Mouse (Mus musculus) myocyte (in vitro differentiated cells): ENCODE results near the gene Prkcb. TPM values are rescaled to one million over a fixed set of nuclear protein-coding genes. Genes with fewer than 3 reads are reported as not detected.

Source experiments
- H3K27me3 ChIP-seq: one replicate; pipeline ENCODE4 v1.6.1; 2011; ENCODE audit not compliant: control insufficient read depth, insufficient read depth, insufficient read length
- H3K36me3 ChIP-seq: one replicate; pipeline ENCODE4 v1.6.1; 2011; ENCODE audit not compliant: control insufficient read depth, insufficient read depth
- H3K4me2 ChIP-seq: one replicate; pipeline ENCODE4 v1.6.1; 2011; ENCODE audit warnings: low read depth, control low read depth
- H3K4me3 ChIP-seq: one replicate; pipeline ENCODE4 v1.5.1; 2011; ENCODE audit warnings: mild to moderate bottlenecking, control low read depth, moderate library complexity
- H3K79me2 ChIP-seq: one replicate; pipeline ENCODE4 v1.6.1; 2011; ENCODE audit not compliant: control insufficient read depth, insufficient read depth
- H3ac ChIP-seq: one replicate; pipeline ENCODE4 v1.6.1; 2011; ENCODE audit not compliant: control insufficient read depth, insufficient read length
- CEBPB ChIP-seq: IDR thresholded peaks from 2 replicates; pipeline ENCODE4 v1.6.1; 2011; ENCODE audit warnings: mild to moderate bottlenecking, moderate library complexity; ENCODE audit not compliant: poor library complexity, insufficient read depth, severe bottlenecking
- E2F4 ChIP-seq: IDR thresholded peaks from one replicate; pipeline ENCODE4 v1.6.1; 2011; ENCODE audit warnings: mild to moderate bottlenecking, control low read depth, moderate library complexity; ENCODE audit not compliant: insufficient read depth
- MAX ChIP-seq: IDR thresholded peaks from one replicate; pipeline ENCODE4 v1.6.1; 2011; ENCODE audit warnings: low read depth, mild to moderate bottlenecking, control low read depth
- MYOD1 ChIP-seq, 3 experiments: IDR thresholded peaks; one replicate each; pipeline ENCODE4 v1.6.1; 2011; ENCODE audit warnings: control low read depth in 2 of 3, low read depth in 2 of 3, mild to moderate bottlenecking in 2 of 3, moderate library complexity in 1 of 3; ENCODE audit not compliant: insufficient read length in 2 of 3, control insufficient read depth in 1 of 3
- MYOG ChIP-seq, 3 experiments: IDR thresholded peaks; one replicate each; pipeline ENCODE4 v1.6.1; 2011; ENCODE audit warnings: control low read depth in 2 of 3, low read depth in 2 of 3, mild to moderate bottlenecking in 2 of 3; ENCODE audit not compliant: insufficient read length in 2 of 3, control insufficient read depth in 1 of 3, insufficient read depth in 1 of 3
- POLR2A ChIP-seq: IDR thresholded peaks from one replicate; pipeline ENCODE4 v1.6.1; 2011; ENCODE audit warnings: low read depth, mild to moderate bottlenecking, control low read depth, moderate library complexity; ENCODE audit not compliant: insufficient read length
- POLR2AphosphoS2 ChIP-seq: IDR thresholded peaks from one replicate; pipeline ENCODE4 v1.6.1; 2011; ENCODE audit warnings: low read depth, control low read depth; ENCODE audit not compliant: insufficient read length
- REST ChIP-seq: IDR thresholded peaks from one replicate; pipeline ENCODE4 v1.6.1; 2011; ENCODE audit warnings: mild to moderate bottlenecking, control low read depth, moderate library complexity; ENCODE audit not compliant: insufficient read depth, insufficient read length
- SRF ChIP-seq: IDR thresholded peaks from one replicate; pipeline ENCODE4 v1.6.1; 2011; ENCODE audit warnings: low read depth; ENCODE audit not compliant: control insufficient read depth, insufficient read length
- TCF12 ChIP-seq: IDR thresholded peaks from one replicate; pipeline ENCODE4 v1.6.1; 2011; ENCODE audit warnings: mild to moderate bottlenecking, control low read depth; ENCODE audit not compliant: poor library complexity, insufficient read depth, severe bottlenecking
- TCF3 ChIP-seq: IDR thresholded peaks from one replicate; pipeline ENCODE4 v1.6.1; 2011; ENCODE audit warnings: low read depth, control low read depth; ENCODE audit not compliant: insufficient read length
- USF1 ChIP-seq: IDR thresholded peaks from one replicate; pipeline ENCODE4 v1.6.1; 2011; ENCODE audit warnings: low read depth, mild to moderate bottlenecking, control low read depth, moderate library complexity
- polyA plus RNA-seq: library from polyadenylated mRNA; unstranded; fragments of >200 nt; fragmentation: generic; extraction: Trizol; gene quantifications from one replicate; pipeline ENCODE4 v1.2.1, GENCODE M21; 2012; ENCODE audit warnings: missing spikeins

The Prkcb gene
- polyA plus RNA-seq, 1 experiment = 2.2 TPM

DNA sequence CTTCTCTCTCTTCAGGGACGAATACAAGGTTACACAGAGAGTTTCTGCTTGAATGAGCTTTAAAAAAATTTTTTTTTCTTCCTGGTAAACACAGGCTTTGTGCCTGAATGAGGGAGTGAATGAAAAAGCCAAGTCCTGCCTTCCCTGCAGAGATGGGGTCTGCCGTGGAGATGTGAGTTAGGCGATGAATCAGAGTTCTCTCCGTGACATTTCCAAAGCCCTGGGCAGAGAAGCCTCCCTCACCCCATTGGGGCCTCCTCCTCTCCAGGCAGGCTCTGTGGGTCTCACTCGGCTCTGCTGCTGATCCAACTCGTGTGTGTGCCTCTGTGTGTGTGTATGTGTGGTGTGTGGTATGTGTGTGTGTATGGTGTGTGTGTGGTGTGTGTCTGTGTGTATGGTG, 101.1 kb downstream of the Prkcb start:
- Histone ChIP-seq H3K27me3 (no peaks in the 10 kb centered on the region), H3ac (no peak overlapping the region), H3K36me3 (no peaks in the 10 kb centered on the region), H3K4me3 (no peak overlapping the region), H3K4me2 (no peak overlapping the region), H3K79me2 (no peaks in the 10 kb centered on the region)
- TF ChIP-seq POLR2AphosphoS2 = no peak
- TF ChIP-seq MYOD1 (IDR thresholded peaks at IDR 0.05; ENCODE audit: control insufficient read depth in 1 of 3, insufficient read length in 2 of 3, low read depth in 2 of 3) = no peak
- TF ChIP-seq USF1 = no peak
- TF ChIP-seq SRF = no peak
- TF ChIP-seq REST = no peak
- no peak for TF ChIP-seq E2F4

GRCm38 (mm10) chr7:122390200-122390599, 101.6 kb downstream of the Prkcb start:
- Histone ChIP-seq H3K79me2 (no peaks in the 10 kb centered on the region), H3K27me3 (no peaks in the 10 kb centered on the region), H3K36me3 (no peaks in the 10 kb centered on the region), H3K4me3 (no peak overlapping the region), H3ac (no peak overlapping the region), H3K4me2 (no peak overlapping the region)
- no peak for TF ChIP-seq MAX
- TF ChIP-seq REST = no peak
- no peak for TF ChIP-seq MYOD1 (IDR thresholded peaks at IDR 0.05; ENCODE audit: control insufficient read depth in 1 of 3, insufficient read length in 2 of 3, low read depth in 2 of 3)
- no peak for TF ChIP-seq MYOG (IDR thresholded peaks at IDR 0.05; ENCODE audit: control insufficient read depth in 1 of 3, insufficient read depth in 1 of 3, insufficient read length in 2 of 3, low read depth in 2 of 3)
- no peak for TF ChIP-seq POLR2A
- no peak for TF ChIP-seq USF1
- no peak for TF ChIP-seq TCF3
- no peak for TF ChIP-seq E2F4
- TF ChIP-seq TCF12 = no peak

- H3K27me3 ChIP-seq = no peaks in the 10 kb centered on the region
- TF ChIP-seq TCF3 (no peak), POLR2AphosphoS2 (no peak), MAX (no peak), MYOD1 (IDR thresholded peaks at IDR 0.05; ENCODE audit: control insufficient read depth in 1 of 3, insufficient read length in 2 of 3, low read depth in 2 of 3) (no peak)
These were observed 102.1 kb downstream of the Prkcb start for GRCm38 (mm10) chr7:122390683-122391082.

GRCm38 (mm10) chr7:122391382-122391781, 102.8 kb downstream of the Prkcb start:
- H3K36me3 ChIP-seq = no peaks in the 10 kb centered on the region
- H3K4me2 ChIP-seq = no peak overlapping the region
- no peaks in the 10 kb centered on the region for H3K79me2 ChIP-seq
- TF ChIP-seq TCF12 = no peak
- TF ChIP-seq REST = no peak
- no peak for TF ChIP-seq CEBPB
- TF ChIP-seq TCF3 = no peak
- no peak for TF ChIP-seq SRF
- TF ChIP-seq E2F4 = no peak
- TF ChIP-seq USF1 = no peak
- TF ChIP-seq MAX = no peak
- no peak for TF ChIP-seq POLR2A
- TF ChIP-seq POLR2AphosphoS2 = no peak
- no peak for TF ChIP-seq MYOD1 (IDR thresholded peaks at IDR 0.05; ENCODE audit: control insufficient read depth in 1 of 3, insufficient read length in 2 of 3, low read depth in 2 of 3)
- TF ChIP-seq MYOG (IDR thresholded peaks at IDR 0.05; ENCODE audit: control insufficient read depth in 1 of 3, insufficient read depth in 1 of 3, insufficient read length in 2 of 3, low read depth in 2 of 3) = no peak
- H3ac ChIP-seq = no peak overlapping the region
- no peak overlapping the region for H3K4me3 ChIP-seq
- H3K27me3 ChIP-seq = no peaks in the 10 kb centered on the region

More at GRCm38 (mm10) chr7:122390683-122391082, 102.1 kb downstream of the Prkcb start:
- no peaks in the 10 kb centered on the region for H3K79me2 ChIP-seq
- H3K4me3 ChIP-seq = no peak overlapping the region
- no peaks in the 10 kb centered on the region for H3K36me3 ChIP-seq
- H3ac ChIP-seq = no peak overlapping the region
- H3K4me2 ChIP-seq = no peak overlapping the region

DNA sequence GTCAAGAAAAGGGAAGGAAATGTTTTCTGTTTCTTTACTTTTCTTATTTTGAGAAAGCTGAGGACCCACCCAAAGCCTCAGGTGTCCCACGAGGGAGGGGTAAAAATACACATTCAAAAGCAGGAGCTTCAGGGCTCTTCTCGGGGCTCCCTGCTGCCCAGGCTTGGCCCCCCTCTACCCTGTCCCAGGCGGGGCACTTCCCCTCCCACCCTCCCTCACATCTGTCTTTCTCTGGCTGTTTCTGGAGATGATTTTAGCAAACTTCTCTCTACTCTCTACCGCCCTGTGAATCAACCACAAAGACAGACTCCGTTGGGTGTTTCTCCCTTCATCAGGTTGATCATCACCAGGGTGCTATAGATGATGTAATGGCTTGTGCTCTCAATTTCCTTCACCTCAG, 105.4 kb downstream of the Prkcb start:
- H3K27me3 ChIP-seq = no peaks in the 10 kb centered on the region
- no peak for TF ChIP-seq E2F4
- H3K4me3 ChIP-seq = no peak overlapping the region
- no peaks in the 10 kb centered on the region for H3K36me3 ChIP-seq
- H3K79me2 ChIP-seq = no peaks in the 10 kb centered on the region
- no peak overlapping the region for H3ac ChIP-seq
- no peak overlapping the region for H3K4me2 ChIP-seq
